8 mouse cellular contexts compared by ENCODE assay signal in genomic region chr12:72085024-72085328, GRCm38 (mm10). TPM values are rescaled to one million over a fixed set of nuclear protein-coding genes. Genes with fewer than 3 reads are reported as not detected.
DNase-seq lines count a peak whose midpoint lies in the region; ATAC-seq and TF ChIP-seq lines count a peak whose summit lies in the region.

No protein-coding gene starts in this region.

- no peaks in the 10 kb centered on the region for H3K9me3 ChIP-seq in kidney, embryonic 14.5 days (ENCODE audit: control insufficient read depth, low read length)
- H3K9me3 ChIP-seq in midbrain, embryonic 16.5 days (replicated peaks; ENCODE audit: control insufficient read depth, low read length, poor library complexity, severe bottlenecking) = no peaks in the 10 kb centered on the region

- H3K36me3 ChIP-seq in kidney, embryonic 14.5 days (ENCODE audit: control insufficient read depth, insufficient read depth, low read length) = peaks cover 2% of the 10 kb centered on the region; the same call in 1 of the 2 replicates
- H3K36me3 ChIP-seq in midbrain, embryonic 16.5 days (ENCODE audit: control insufficient read depth, insufficient read depth, low read length) = no peaks in the 10 kb centered on the region

- DNase-seq in kidney, postnatal 36 days = no peak
- DNase-seq in layer of hippocampus, postnatal 14 days (ENCODE audit: low spot score in 2 of 2) = no peak
- DNase-seq in spleen, postnatal 4 days (ENCODE audit: low spot score in 2 of 2) = no peak
- DNase-seq in adipocyte (ENCODE audit: low spot score) = no peak

- peak overlapping the region; percentile 71 for H3K9ac ChIP-seq in kidney, embryonic 14.5 days (ENCODE audit: low read depth, low read length)
- peak overlapping the region; percentile 77 for H3K9ac ChIP-seq in midbrain, embryonic 16.5 days (ENCODE audit: low read depth, low read length)

- H3K27me3 ChIP-seq in kidney, embryonic 14.5 days (ENCODE audit: control insufficient read depth, insufficient read depth, low read length) = no peaks in the 10 kb centered on the region
- H3K27me3 ChIP-seq in midbrain, embryonic 16.5 days (ENCODE audit: control insufficient read depth, insufficient read depth, low read depth, low read length) = no peaks in the 10 kb centered on the region

- peaks cover 14% of the 10 kb centered on the region; the same call in 1 of the 2 replicates for H3K4me1 ChIP-seq in kidney, embryonic 14.5 days (ENCODE audit: control insufficient read depth, insufficient read depth, low read length)
- H3K4me1 ChIP-seq in cortical plate, adult 2 months (ENCODE audit: control insufficient read depth, insufficient read depth, low read length) = peaks cover 4% of the 10 kb centered on the region; the same call in 1 of the 2 replicates
- peaks cover 27% of the 10 kb centered on the region for H3K4me1 ChIP-seq in midbrain, embryonic 16.5 days (ENCODE audit: control insufficient read depth, insufficient read depth, low read length)

- H3K4me2 ChIP-seq in kidney, embryonic 14.5 days (replicated peaks; ENCODE audit: low read depth, low read length) = peak overlapping the region; percentile 61
- peak overlapping the region; percentile 90 for H3K4me2 ChIP-seq in midbrain, embryonic 16.5 days (ENCODE audit: low read length)

- peak overlapping the region; percentile 81 for H3K4me3 ChIP-seq in kidney, embryonic 14.5 days (ENCODE audit: low read length)
- H3K4me3 ChIP-seq in cortical plate, adult 2 months (ENCODE audit: insufficient read depth, low read length) = peak overlapping the region; percentile 64
- peak overlapping the region; percentile 74 for H3K4me3 ChIP-seq in midbrain, embryonic 16.5 days (ENCODE audit: low read depth, low read length)

- under 1% methylated on average over 31 of the region's 31 CpGs for whole genome bisulfite sequencing in kidney, embryonic 14.5 days
- WGBS in midbrain, embryonic 16.5 days = under 1% methylated on average over 31 of the region's 31 CpGs

- TF ChIP-seq POLR2A in cortical plate, adult 2 months (IDR thresholded peaks at IDR 0.05; ENCODE audit: extremely low read depth, insufficient read depth, low read length) = no peak

- peak overlapping the region; percentile 76 for H3K27ac ChIP-seq in kidney, embryonic 14.5 days (ENCODE audit: low read depth, low read length)
- peak overlapping the region; percentile 66 for H3K27ac ChIP-seq in cortical plate, adult 2 months (ENCODE audit: insufficient read depth, low read length)
- H3K27ac ChIP-seq in midbrain, embryonic 16.5 days (ENCODE audit: low read length) = peak overlapping the region; percentile 96

- no peak for TF ChIP-seq CTCF in cortical plate, adult 2 months (IDR thresholded peaks at IDR 0.05; ENCODE audit: extremely low read depth, insufficient read depth, low read length)

- ATAC-seq in kidney, embryonic 14.5 days (ENCODE audit: low FRiP score, low TSS enrichment) = peak; percentile 38
- peak; percentile 3 for ATAC-seq in inflammation-experienced regulatory T-cells, adult 6 months
- peak; percentile 54 for ATAC-seq in midbrain, embryonic 16.5 days

RNA-seq across cellular contexts. Expression of gene L3hypdh, which starts 0.3 kb away (rescaled TPM):
- 18.6 and 22.4 TPM in 2 replicates for polyA plus RNA-seq in kidney, embryonic 14.5 days (2014; fragmentation: Nextera tagmentation; extraction: Ambion mirVana)
- 4.4 TPM in 2 replicates for polyA plus RNA-seq in cortical plate, adult 2 months (2012; rRNA removed)
- under 1 TPM in 2 of 3 experiments, not detected in 1; 0.17 to 0.30 TPM for polyA plus RNA-seq in inflammation-experienced regulatory T-cells, adult 6 months (2017; shearing (Covaris generic))
- polyA plus RNA-seq in midbrain, embryonic 16.5 days (2015; fragmentation: Nextera tagmentation; extraction: Ambion mirVana) = 8.8 and 10.9 TPM in 2 replicates
- 1 to 10 TPM; 4.5 to 5.0 TPM for total RNA-seq in layer of hippocampus, postnatal 14 days (2021)

RNA-seq across cellular contexts. Expression of gene Jkamp, which starts 0.4 kb away (rescaled TPM):
- 67.3 and 98.7 TPM in 2 replicates for polyA plus RNA-seq in kidney, embryonic 14.5 days (2014; fragmentation: Nextera tagmentation; extraction: Ambion mirVana)
- 75.4 and 83.2 TPM in 2 replicates for polyA plus RNA-seq in cortical plate, adult 2 months (2012; rRNA removed)
- 10 to 100 TPM; 28.6 to 39.8 (median 32.8) TPM for polyA plus RNA-seq in inflammation-experienced regulatory T-cells, adult 6 months (2017; shearing (Covaris generic))
- 117 and 127 TPM in 2 replicates for polyA plus RNA-seq in midbrain, embryonic 16.5 days (2015; fragmentation: Nextera tagmentation; extraction: Ambion mirVana)
- total RNA-seq in layer of hippocampus, postnatal 14 days (2021) = 10 to 100 TPM; 55.2 to 56.1 TPM

RNA-seq across cellular contexts. Expression of gene Gpr135, which starts 14.1 kb away (rescaled TPM):
- polyA plus RNA-seq in kidney, embryonic 14.5 days (2014; fragmentation: Nextera tagmentation; extraction: Ambion mirVana) = 0.43 and 0.45 TPM in 2 replicates
- 10.7 and 11.6 TPM in 2 replicates for polyA plus RNA-seq in cortical plate, adult 2 months (2012; rRNA removed)
- not detected for polyA plus RNA-seq in inflammation-experienced regulatory T-cells, adult 6 months (2017; shearing (Covaris generic))
- polyA plus RNA-seq in midbrain, embryonic 16.5 days (2015; fragmentation: Nextera tagmentation; extraction: Ambion mirVana) = 8.3 and 9.1 TPM in 2 replicates
- total RNA-seq in layer of hippocampus, postnatal 14 days (2021) = 10 to 100 TPM; 13.5 to 13.8 TPM

Comparison
In these comparisons a context has a peak if more than half of its experiments do, and no peak if none do; other contexts are left out.
1. ATAC-seq: peak in every context shown above with its lines; median percentile 54 in midbrain, embryonic 16.5 days; 38 in kidney, embryonic 14.5 days; 3 in inflammation-experienced regulatory T-cells, adult 6 months.